Mouse (Mus musculus) T-helper 17 cell (primary cell): ENCODE data around the gene Erp44.

Experiments used
- in situ Hi-C, 2 experiments: fragments of 300-600 bp; cut with MboI, MseI; formaldehyde crosslinking; loops; 1 replicate in 1 of 2; 2 replicates in 1 of 2; pipeline ENCODE4 v1.15.1; 2025; ENCODE audit warnings: high pct_unique_total_duplicates in 2 of 2

The Erp44 gene

DNA sequence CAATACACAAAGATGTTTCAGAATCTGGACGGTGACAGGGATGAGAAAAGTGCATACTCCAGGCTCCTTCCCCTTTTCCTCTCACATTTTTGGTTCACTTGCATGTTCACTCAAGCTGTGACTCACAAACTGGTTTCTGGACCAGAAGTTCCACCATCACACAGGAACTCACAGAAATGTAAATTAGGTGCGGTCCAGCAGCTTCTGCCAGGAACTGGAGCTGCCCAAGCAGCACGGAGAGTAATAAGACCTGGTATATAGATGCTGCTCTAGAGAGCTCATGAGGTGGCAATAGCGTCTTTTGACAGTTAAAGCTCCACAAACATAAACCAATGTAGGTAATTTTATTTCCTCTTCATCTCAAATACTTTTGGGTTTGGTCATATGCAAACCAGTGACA is 36.9 kb downstream of the Erp44 start:
- in situ Hi-C loops = no loop called here

- in situ Hi-C loops = no loop called here
Observed at GRCm38 (mm10) chr4:48239046-48239445, 40.3 kb downstream of the Erp44 start.

- in situ Hi-C loops = no loop called here
Observed at GRCm38 (mm10) chr4:48236721-48237120, 42.6 kb downstream of the Erp44 start.

DNA sequence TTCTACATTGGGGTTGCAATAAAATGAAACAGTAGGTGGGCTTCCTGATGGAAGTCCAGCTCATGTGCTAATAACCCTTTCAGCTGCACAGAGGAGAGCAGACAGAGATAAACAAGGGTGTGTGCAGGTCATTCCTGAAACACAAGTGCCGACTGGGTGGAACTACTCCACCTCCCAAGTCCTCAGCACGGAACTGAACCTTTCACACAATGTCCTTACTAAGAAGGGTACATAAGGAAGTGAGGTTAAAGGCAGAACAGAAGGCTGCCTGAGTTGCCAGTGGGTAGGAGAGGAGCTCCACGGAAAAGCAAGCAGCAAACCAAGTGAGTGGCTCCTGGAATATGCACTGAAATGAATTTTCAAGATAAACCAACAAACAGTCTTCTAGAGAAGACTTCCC is 52.6 kb downstream of the Erp44 start:
- in situ Hi-C loops = loop anchor here in 1 of 2 experiments (10.0 kb wide), 1 partner anchor 158 kb away; no protein-coding TSS in a partner anchor

DNA sequence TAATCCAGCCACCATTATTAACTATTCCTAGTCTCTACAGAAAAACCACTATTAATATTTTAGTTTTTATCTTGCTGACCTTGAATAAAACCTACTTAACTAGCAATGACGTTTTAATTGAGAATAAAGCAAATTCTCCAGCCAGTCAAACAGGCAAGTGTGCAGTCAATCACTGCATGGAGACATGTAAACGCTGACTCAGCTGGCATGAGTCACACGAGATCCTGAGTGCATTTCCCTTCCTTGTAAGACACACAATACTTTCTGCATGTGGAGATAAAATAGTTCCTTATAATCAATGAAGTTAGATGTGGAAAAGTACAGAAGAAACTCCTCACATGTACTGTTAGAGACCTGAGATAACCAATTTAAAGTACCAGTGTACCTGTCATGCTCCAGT is 53.8 kb downstream of the Erp44 start:
- in situ Hi-C loops = loop anchor here in 1 of 2 experiments (10.0 kb wide), 1 partner anchor 159 kb away; no protein-coding TSS in a partner anchor

- in situ Hi-C loops = loop anchor here in 1 of 2 experiments (10.0 kb wide), 1 partner anchor 160 kb away; no protein-coding TSS in a partner anchor
Observed at GRCm38 (mm10) chr4:48225173-48225572, 54.2 kb downstream of the Erp44 start.

GRCm38 (mm10) chr4:48203564-48203963 is 75.8 kb downstream of the Erp44 start:
- in situ Hi-C loops = loop anchor here in 1 of 2 experiments (25.0 kb wide), 1 partner anchor 184 kb away; no protein-coding TSS in a partner anchor

DNA sequence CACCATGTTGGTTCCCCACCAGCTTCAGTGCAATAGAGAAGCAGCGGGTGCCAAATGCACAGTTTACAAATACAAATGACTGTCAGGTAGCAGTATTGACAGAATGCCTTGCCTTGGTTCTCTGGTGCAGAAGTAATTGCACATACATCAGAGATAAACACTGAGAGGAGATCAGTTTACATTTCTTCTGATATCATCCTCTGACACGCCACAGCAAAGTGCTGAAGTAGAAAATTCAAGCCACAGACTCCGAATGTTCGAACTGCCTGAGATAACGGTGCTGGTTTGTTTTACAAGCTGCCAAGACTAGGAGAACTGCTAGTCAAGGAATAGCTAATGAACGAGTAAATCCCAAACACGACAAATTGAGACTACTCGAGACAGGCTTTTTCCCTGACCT is 80.9 kb downstream of the Erp44 start:
- in situ Hi-C loops = loop anchor here in 1 of 2 experiments (10.0 kb wide), 1 partner anchor 434 kb away; no protein-coding TSS in a partner anchor

DNA sequence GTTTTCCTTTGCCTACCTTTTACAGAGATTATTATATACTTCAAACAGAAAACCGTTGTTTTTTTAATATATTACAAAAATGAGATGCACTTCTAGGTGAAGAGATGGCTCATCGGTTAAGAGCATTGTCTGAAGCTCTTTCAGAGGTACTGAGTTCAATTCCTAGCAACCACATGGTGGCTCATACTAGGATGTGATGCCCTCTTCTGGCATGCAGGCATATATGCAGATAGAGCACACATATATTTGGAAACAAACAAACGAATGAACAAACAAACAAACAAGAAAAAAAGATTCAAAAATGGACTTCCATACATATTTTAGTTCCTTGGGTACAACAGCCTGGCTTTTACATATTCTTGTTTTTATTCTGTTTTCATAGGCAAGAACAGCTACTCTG is 81.4 kb downstream of the Erp44 start:
- in situ Hi-C loops = loop anchor here in 1 of 2 experiments (10.0 kb wide), 1 partner anchor 433 kb away; no protein-coding TSS in a partner anchor

- in situ Hi-C loops = no loop called here
Observed at GRCm38 (mm10) chr4:48182115-48182806, 97.1 kb downstream of the Erp44 start.

GRCm38 (mm10) chr4:48181366-48181765 is 98.0 kb downstream of the Erp44 start:
- in situ Hi-C loops = no loop called here

GRCm38 (mm10) chr4:48180922-48181321 is 98.4 kb downstream of the Erp44 start:
- in situ Hi-C loops = no loop called here

- in situ Hi-C loops = no loop called here
Observed at GRCm38 (mm10) chr4:48175666-48176065, 103.7 kb downstream of the Erp44 start.

GRCm38 (mm10) chr4:48163851-48164250 is 115.5 kb downstream of the Erp44 start:
- in situ Hi-C loops = no loop called here

DNA sequence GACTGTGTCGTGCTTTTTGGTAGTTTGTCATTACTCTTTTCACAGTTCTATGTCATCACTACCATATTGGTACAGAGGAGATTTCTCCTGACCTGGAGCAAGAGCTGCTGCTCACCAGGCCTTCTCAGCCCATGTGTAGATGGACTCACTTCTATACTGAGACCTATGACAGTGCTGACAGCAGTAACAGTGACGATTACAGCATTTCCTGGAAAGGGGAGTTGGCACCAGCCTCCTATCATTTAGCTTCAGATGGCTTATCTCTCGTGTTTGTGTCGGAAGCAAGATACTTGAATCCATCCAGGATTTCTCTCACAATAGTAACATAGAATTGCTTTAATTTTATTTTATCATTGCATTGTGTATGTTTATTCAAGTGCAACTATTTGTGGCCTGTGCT is 119.0 kb downstream of the Erp44 start:
- in situ Hi-C loops = no loop called here

GRCm38 (mm10) chr4:48155864-48156263 is 123.5 kb downstream of the Erp44 start:
- in situ Hi-C loops = loop anchor here in 1 of 2 experiments (10.0 kb wide), 1 partner anchor 1349 kb away; the partner anchor contains the start of gene Baat

GRCm38 (mm10) chr4:48153229-48153628 is 126.1 kb downstream of the Erp44 start:
- in situ Hi-C loops = loop anchor here in 1 of 2 experiments (10.0 kb wide), 1 partner anchor 1352 kb away; the partner anchor contains the start of gene Baat

GRCm38 (mm10) chr4:48149492-48149891 is 129.9 kb downstream of the Erp44 start:
- in situ Hi-C loops = no loop called here
